Mouse (Mus musculus) lung, embryonic 14.5 days (tissue): ENCODE results near the gene Dpt. TPM values are rescaled to one million over a fixed set of nuclear protein-coding genes. Genes with fewer than 3 reads are reported as not detected.
"Not testable (repeated sequence)": the region's sequence is repeated elsewhere in the genome, so short reads cannot be mapped to it uniquely, and the experiment has no call there.

Source experiments
- ATAC-seq: fragments of 200-750 bp; cut with Nextera tagmentation; 2 replicates; pipeline ENCODE4 v1.8.0; 2017; ENCODE audit warnings: mild to moderate bottlenecking, moderate TSS enrichment, moderate library complexity; ENCODE audit not compliant: insufficient read depth
- DNase-seq: peaks from one replicate; pipeline ENCODE4 v3.0.0-alpha.2; 2015
- H3K27ac ChIP-seq: fragments of 300-500 bp; sonication (generic); 2 replicates; pipeline ENCODE4 v1.5.1; 2014; ENCODE audit warnings: low read depth, mild to moderate bottlenecking, moderate library complexity
- H3K27me3 ChIP-seq: fragments of 300-500 bp; sonication (generic); 2 replicates; pipeline ENCODE4 v1.6.1; 2014; ENCODE audit warnings: low read length, control low read depth; ENCODE audit not compliant: insufficient read depth
- H3K36me3 ChIP-seq: fragments of 300-500 bp; sonication (generic); 2 replicates; pipeline ENCODE4 v1.6.1; 2014; ENCODE audit warnings: control low read depth; ENCODE audit not compliant: insufficient read depth
- H3K4me1 ChIP-seq: fragments of 300-500 bp; sonication (generic); 2 replicates; pipeline ENCODE4 v1.6.1; 2014; ENCODE audit warnings: antibody characterized with exemption, control low read depth; ENCODE audit not compliant: insufficient read depth
- H3K4me2 ChIP-seq: fragments of 300-500 bp; sonication (generic); 2 replicates; pipeline ENCODE4 v1.6.1; 2014; ENCODE audit warnings: mild to moderate bottlenecking
- H3K4me3 ChIP-seq: fragments of 300-500 bp; sonication (generic); 2 replicates; pipeline ENCODE4 v1.5.1; 2014; ENCODE audit warnings: low read depth, low read length
- H3K9ac ChIP-seq: fragments of 300-500 bp; sonication (generic); 2 replicates; pipeline ENCODE4 v1.6.1; 2014
- H3K9me3 ChIP-seq: fragments of 300-500 bp; sonication (generic); 2 replicates; pipeline ENCODE4 v1.6.1; 2016; ENCODE audit warnings: low read depth, low read length, control low read depth
- CTCF ChIP-seq: IDR thresholded peaks from 2 replicates; pipeline ENCODE4 v1.5.1; 2016; ENCODE audit warnings: antibody characterized with exemption, low read depth
- WGBS: fragments of 180-500 bp; shearing (Covaris S2); extraction: QIAGEN DNeasy Blood & Tissue Kit; methylation state at CpG from one replicate; pipeline ENCODE4 v1.1.7; 2014; 5-methylcytosine and 5-hydroxymethylcytosine counted together
- polyA plus RNA-seq: library from polyadenylated mRNA; unstranded; fragments of >200 nt; fragmentation: Nextera tagmentation; extraction: Ambion mirVana; gene quantifications from 2 replicates; pipeline ENCODE4 v1.2.1, GENCODE M21; 2014

Dpt gene
- polyA plus RNA-seq, 1 experiment from 2014 or later, result 1.3 TPM

- Histone ChIP-seq H3K9ac (no peak overlapping the region), H3K27ac (no peak overlapping the region), H3K27me3 (no peaks in the 10 kb centered on the region), H3K4me3 (no peak overlapping the region), H3K4me2 (no peak overlapping the region), H3K9me3 (no peaks in the 10 kb centered on the region), H3K4me1 (no peaks in the 10 kb centered on the region), H3K36me3 (no peaks in the 10 kb centered on the region)
- DNase-seq (no peak), ATAC-seq (no peak)
- 49% methylated on average over 7 of the region's 7 CpGs for WGBS
- no peak for TF ChIP-seq CTCF
Observed at GRCm38 (mm10) chr1:164780851-164781510, 15.5 kb upstream of the Dpt start.

- no peaks in the 10 kb centered on the region for H3K27me3 ChIP-seq
- ATAC-seq (no peak), DNase-seq (no peak)
- no peak overlapping the region for H3K9ac ChIP-seq
- H3K4me1 ChIP-seq, result no peaks in the 10 kb centered on the region
- WGBS, result 71% methylated on average over 5 of the region's 5 CpGs
- H3K27ac ChIP-seq, result no peak overlapping the region
- no peak for TF ChIP-seq CTCF
- no peak overlapping the region for H3K4me3 ChIP-seq
- H3K9me3 ChIP-seq, result no peaks in the 10 kb centered on the region
- no peaks in the 10 kb centered on the region for H3K36me3 ChIP-seq
- no peak overlapping the region for H3K4me2 ChIP-seq
Observed at GRCm38 (mm10) chr1:164786165-164786564, 10.3 kb upstream of the Dpt start.

- H3K36me3 ChIP-seq, result no peaks in the 10 kb centered on the region
- H3K9me3 ChIP-seq, result no peaks in the 10 kb centered on the region
- H3K9ac ChIP-seq, result no peak overlapping the region
- no peak for TF ChIP-seq CTCF
- no peak overlapping the region for H3K4me2 ChIP-seq
- no peaks in the 10 kb centered on the region for H3K27me3 ChIP-seq
- ATAC-seq, result no peak
- H3K27ac ChIP-seq, result no peak overlapping the region
- no peak overlapping the region for H3K4me3 ChIP-seq
- 66% methylated on average over 7 of the region's 7 CpGs for WGBS
- no peaks in the 10 kb centered on the region for H3K4me1 ChIP-seq
- DNase-seq, result no peak
Observed at GRCm38 (mm10) chr1:164787771-164788170, 8.7 kb upstream of the Dpt start.

DNA sequence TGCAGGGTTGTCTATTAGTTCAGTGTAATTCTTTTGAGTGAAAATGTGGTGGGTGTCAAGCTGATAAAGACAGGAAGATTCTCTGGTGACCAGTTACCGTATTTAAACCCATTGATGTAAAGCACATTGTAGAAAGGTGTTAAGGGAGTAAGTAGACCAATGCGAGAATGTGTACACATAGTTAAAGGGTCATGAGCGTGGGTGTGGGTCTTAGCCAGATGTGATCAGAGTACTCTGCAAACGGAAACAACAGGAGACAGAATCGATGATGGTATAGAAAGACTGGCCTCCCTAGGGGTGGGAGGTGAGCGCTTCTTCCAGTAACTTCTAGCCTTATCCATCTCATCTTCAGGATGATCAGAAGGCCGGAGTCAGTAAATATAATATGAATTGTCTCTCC is 8.2 kb upstream of the Dpt start:
- Histone ChIP-seq H3K27me3 (no peaks in the 10 kb centered on the region), H3K27ac (no peak overlapping the region), H3K9ac (no peak overlapping the region), H3K4me1 (no peaks in the 10 kb centered on the region), H3K36me3 (no peaks in the 10 kb centered on the region), H3K4me2 (no peak overlapping the region), H3K4me3 (no peak overlapping the region), H3K9me3 (no peaks in the 10 kb centered on the region)
- ATAC-seq, result no peak
- no peak for TF ChIP-seq CTCF
- 81% methylated on average over 7 of the region's 7 CpGs for WGBS
- no peak for DNase-seq

DNA sequence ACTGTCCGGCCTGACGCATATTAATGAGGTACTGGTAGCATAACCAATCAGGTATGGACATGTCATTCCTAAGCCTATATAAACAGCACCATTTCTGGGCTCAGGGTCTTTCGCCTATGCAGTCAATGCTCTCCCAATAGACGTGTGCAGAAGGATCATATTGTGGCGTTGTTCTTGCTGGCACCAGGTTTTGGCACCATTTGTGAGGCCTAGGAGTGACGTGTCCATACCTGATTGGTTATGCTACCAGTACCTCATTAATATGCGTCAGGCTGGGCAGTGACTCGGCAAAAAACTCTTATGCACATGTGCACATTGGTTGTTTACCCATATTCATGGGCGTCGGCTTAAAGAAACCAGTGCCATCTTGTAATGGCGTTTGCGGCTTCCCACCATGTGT is 6.1 kb upstream of the Dpt start:
- ATAC-seq, H3K4me1 ChIP-seq, DNase-seq, H3K36me3 ChIP-seq, H3K4me2 ChIP-seq, H3K27me3 ChIP-seq, H3K4me3 ChIP-seq, H3K9me3 ChIP-seq, H3K9ac ChIP-seq, H3K27ac ChIP-seq: not testable (repeated sequence)
- WGBS, result 95% methylated on average over 12 of the region's 12 CpGs

GRCm38 (mm10) chr1:164793049-164793448 is 3.4 kb upstream of the Dpt start:
- no peaks in the 10 kb centered on the region for H3K9me3 ChIP-seq
- TF ChIP-seq CTCF, result no peak
- ATAC-seq, result no peak

DNA sequence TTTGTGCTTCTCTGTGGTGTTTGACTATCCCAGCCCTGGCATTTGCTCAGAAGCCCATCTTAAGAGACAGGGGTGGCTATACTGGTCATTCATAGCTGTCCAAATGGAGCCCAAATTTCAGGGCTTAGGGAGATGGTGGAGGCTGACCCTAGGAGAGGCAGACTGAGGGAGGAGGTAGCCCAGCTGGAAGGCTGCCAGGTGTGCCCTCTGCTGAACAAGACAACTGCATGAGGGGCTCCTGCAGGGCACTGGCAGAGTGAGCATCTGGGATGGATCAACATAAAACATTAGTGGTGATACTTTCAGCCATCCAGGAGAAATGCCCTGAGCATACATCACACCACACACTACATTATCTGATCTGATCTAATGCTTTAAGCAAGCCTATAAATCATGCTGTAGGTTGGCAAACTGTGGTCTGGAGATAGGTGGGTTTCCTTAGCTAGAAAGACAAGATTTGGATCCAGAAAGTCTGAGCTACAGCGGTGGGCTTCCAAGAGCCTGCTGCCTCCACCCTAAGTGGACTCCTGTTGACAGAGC is 1.4 kb downstream of the Dpt start:
- H3K9me3 ChIP-seq, result no peaks in the 10 kb centered on the region
- no peaks in the 10 kb centered on the region for H3K4me1 ChIP-seq
- no peak for DNase-seq
- H3K4me2 ChIP-seq, result no peak overlapping the region
- H3K36me3 ChIP-seq, result no peaks in the 10 kb centered on the region
- ATAC-seq, result no peak
- no peak overlapping the region for H3K27ac ChIP-seq
- H3K27me3 ChIP-seq, result no peaks in the 10 kb centered on the region
- TF ChIP-seq CTCF, result no peak
- H3K9ac ChIP-seq, result no peak overlapping the region
- WGBS, result 59% methylated on average over 1 of the region's 1 CpGs
- H3K4me3 ChIP-seq, result no peak overlapping the region

More at GRCm38 (mm10) chr1:164793049-164793448, 3.4 kb upstream of the Dpt start:
- WGBS, result 58% methylated on average over 4 of the region's 4 CpGs
- Histone ChIP-seq H3K4me2 (no peak overlapping the region), H3K27ac (no peak overlapping the region), H3K36me3 (no peaks in the 10 kb centered on the region), H3K4me3 (no peak overlapping the region), H3K9ac (no peak overlapping the region), H3K4me1 (no peaks in the 10 kb centered on the region), H3K27me3 (no peaks in the 10 kb centered on the region)
- DNase-seq, result no peak
